Mouse (Mus musculus) embryonic facial prominence, embryonic 14.5 days (tissue): Measurements from ENCODE around the gene Sncb. TPM values are rescaled to one million over a fixed set of nuclear protein-coding genes. Genes with fewer than 3 reads are reported as not detected.

Experiments
- ATAC-seq: fragments of 200-750 bp; cut with Nextera tagmentation; 2 replicates; pipeline ENCODE4 v1.8.0; 2017; ENCODE audit warnings: low read depth, moderate number of reproducible peaks, moderate TSS enrichment
- DNase-seq: peaks from one replicate; pipeline ENCODE4 v3.0.0-alpha.2; 2015; ENCODE audit warnings: low spot score
- H3K27ac ChIP-seq: fragments of 300-500 bp; sonication (generic); replicated peaks from 2 replicates; pipeline ENCODE4 v1.5.1; 2014; ENCODE audit warnings: low read depth, mild to moderate bottlenecking, low read length, moderate library complexity
- H3K27me3 ChIP-seq: fragments of 300-500 bp; sonication (generic); replicated peaks from 2 replicates; pipeline ENCODE4 v1.6.1; 2014; ENCODE audit warnings: low read length; ENCODE audit not compliant: control insufficient read depth, insufficient read depth
- H3K36me3 ChIP-seq: fragments of 300-500 bp; sonication (generic); 2 replicates; pipeline ENCODE4 v1.6.1; 2014; ENCODE audit warnings: low read length, mixed read lengths; ENCODE audit not compliant: control insufficient read depth, insufficient read depth
- H3K4me1 ChIP-seq: fragments of 300-500 bp; sonication (generic); 2 replicates; pipeline ENCODE4 v1.6.1; 2014; ENCODE audit warnings: antibody characterized with exemption, low read length; ENCODE audit not compliant: control insufficient read depth, insufficient read depth
- H3K4me2 ChIP-seq: fragments of 300-500 bp; sonication (generic); 2 replicates; pipeline ENCODE4 v1.6.1; 2014; ENCODE audit warnings: low read depth, mild to moderate bottlenecking, low read length, moderate library complexity, mixed read lengths
- H3K4me3 ChIP-seq: fragments of 300-500 bp; sonication (generic); 2 replicates; pipeline ENCODE4 v1.5.1; 2014; ENCODE audit warnings: low read depth, mild to moderate bottlenecking, low read length
- H3K9ac ChIP-seq: fragments of 300-500 bp; sonication (generic); 2 replicates; pipeline ENCODE4 v1.6.1; 2014; ENCODE audit warnings: low read depth, mild to moderate bottlenecking, low read length, moderate library complexity, mixed read lengths
- H3K9me3 ChIP-seq: fragments of 300-500 bp; sonication (generic); 2 replicates; pipeline ENCODE4 v1.6.1; 2016; ENCODE audit warnings: low read length; ENCODE audit not compliant: control insufficient read depth
- WGBS: fragments of 180-500 bp; shearing (Covaris S2); extraction: QIAGEN DNeasy Blood & Tissue Kit; methylation state at CpG from one replicate; pipeline ENCODE4 v1.1.7; 2014; 5-methylcytosine and 5-hydroxymethylcytosine counted together
- polyA plus RNA-seq: library from polyadenylated mRNA; unstranded; fragments of >200 nt; fragmentation: Nextera tagmentation; extraction: Ambion mirVana; gene quantifications from 2 replicates; pipeline ENCODE4 v1.2.1, GENCODE M21; 2014

Gene Sncb
- polyA plus RNA-seq, 1 experiment from 2014 or later: 1.3 TPM

GRCm38 (mm10) chr13:54716916-54717315 lies 49.5 kb downstream of the Sncb start:
- no peaks in the 10 kb centered on the region for H3K9me3 ChIP-seq
- no peak overlapping the region for H3K4me2 ChIP-seq
- no peaks in the 10 kb centered on the region for H3K27me3 ChIP-seq
- no peak overlapping the region for H3K9ac ChIP-seq
- H3K4me1 ChIP-seq: no peaks in the 10 kb centered on the region
- DNase-seq: peak; percentile 26
- no peaks in the 10 kb centered on the region for H3K36me3 ChIP-seq
- 0 out of 2 replicates have a peak, but pooled peaks have one; percentile 44 for ATAC-seq
- WGBS: 0% methylated on average over 5 of the region's 5 CpGs
- no peak overlapping the region for H3K4me3 ChIP-seq
- no peak overlapping the region for H3K27ac ChIP-seq

GRCm38 (mm10) chr13:54714996-54715395 lies 51.4 kb downstream of the Sncb start:
- Histone ChIP-seq H3K4me3 (no peak overlapping the region), H3K27me3 (no peaks in the 10 kb centered on the region), H3K4me2 (no peak overlapping the region), H3K9me3 (no peaks in the 10 kb centered on the region), H3K36me3 (no peaks in the 10 kb centered on the region), H3K9ac (no peak overlapping the region), H3K4me1 (no peaks in the 10 kb centered on the region), H3K27ac (no peak overlapping the region)
- DNase-seq: no peak
- ATAC-seq: no peak
- WGBS: 67% methylated on average over 10 of the region's 10 CpGs

- Histone ChIP-seq H3K27me3 (no peaks in the 10 kb centered on the region), H3K9ac (no peak overlapping the region), H3K4me2 (no peak overlapping the region), H3K9me3 (no peaks in the 10 kb centered on the region), H3K27ac (no peak overlapping the region), H3K4me1 (no peaks in the 10 kb centered on the region), H3K4me3 (no peak overlapping the region), H3K36me3 (no peaks in the 10 kb centered on the region)
- DNase-seq (no peak), ATAC-seq (no peak)
- WGBS: 40% methylated on average over 4 of the region's 4 CpGs
Measured at GRCm38 (mm10) chr13:54714393-54714792, 52.0 kb downstream of the Sncb start.

DNA sequence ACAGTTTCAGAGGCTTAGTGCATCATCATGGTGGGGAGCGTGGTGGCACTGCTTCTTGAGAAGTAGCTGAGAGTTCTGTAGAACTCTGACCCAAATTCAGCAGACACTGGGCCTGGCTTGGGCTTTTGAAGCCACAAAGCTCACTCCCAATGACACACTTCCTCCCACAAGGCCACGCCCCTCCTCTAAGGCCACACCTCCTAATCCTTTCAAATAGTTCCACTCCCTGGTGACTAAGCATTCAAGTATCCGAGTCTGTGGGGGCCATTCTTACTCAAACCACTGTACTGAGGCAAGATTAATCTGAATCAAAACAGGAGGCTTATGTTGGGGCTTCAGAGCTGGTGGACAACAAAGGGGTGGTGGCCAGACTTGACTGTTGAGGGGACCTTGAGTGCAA lies 55.5 kb downstream of the Sncb start:
- H3K9me3 ChIP-seq: no peaks in the 10 kb centered on the region
- no peak overlapping the region for H3K27ac ChIP-seq
- H3K4me2 ChIP-seq: no peak overlapping the region
- no peak overlapping the region for H3K9ac ChIP-seq
- H3K4me3 ChIP-seq: no peak overlapping the region
- no peaks in the 10 kb centered on the region for H3K4me1 ChIP-seq
- DNase-seq (no peak), ATAC-seq (no peak)
- no peaks in the 10 kb centered on the region for H3K36me3 ChIP-seq
- no peaks in the 10 kb centered on the region for H3K27me3 ChIP-seq
- 77% methylated on average over 3 of the region's 3 CpGs for WGBS

Other genes starting within 250 kb of the Sncb start
- gene 4833439L19Rik, start 201.2 kb downstream of the Sncb start, polyA plus RNA-seq: 124 and 134 TPM in 2 replicates
- gene Arl10, start 191.6 kb downstream of the Sncb start, polyA plus RNA-seq: 18.8 and 22.1 TPM in 2 replicates
- gene Nop16, start 176.5 kb downstream of the Sncb start, polyA plus RNA-seq: 42.7 and 51.6 TPM in 2 replicates
- gene Higd2a, start 176.4 kb downstream of the Sncb start, polyA plus RNA-seq: 163 and 165 TPM in 2 replicates
- gene Cltb, start 155.3 kb downstream of the Sncb start, polyA plus RNA-seq: 40.2 and 48.1 TPM in 2 replicates
- gene Faf2, start 144.8 kb downstream of the Sncb start, polyA plus RNA-seq: 86.7 and 101 TPM in 2 replicates
- 50.1 and 56.9 TPM in 2 replicates for gene Rnf44, start 72.7 kb downstream of the Sncb start, polyA plus RNA-seq
- gene Cdhr2, start 65.1 kb downstream of the Sncb start, polyA plus RNA-seq: 0.04 TPM in 1 of 2 replicates, not detected in the other
- gene Gprin1, start 16.7 kb downstream of the Sncb start, polyA plus RNA-seq: 1.4 TPM in 2 replicates
- not detected in 2 replicates for gene Eif4e1b, start 17.4 kb upstream of the Sncb start, polyA plus RNA-seq
- gene Tspan17, start 22.8 kb upstream of the Sncb start, polyA plus RNA-seq: 8.9 and 13.0 TPM in 2 replicates
- gene Unc5a, start 182.8 kb upstream of the Sncb start, polyA plus RNA-seq: 4.5 and 4.6 TPM in 2 replicates